Mouse (Mus musculus) embryonic fibroblast, embryonic 13.5 days (primary cell): Measurements from ENCODE around the gene Rsph14.

Experiments used
- CTCF ChIP-seq: IDR thresholded peaks from 2 replicates; pipeline ENCODE4 v1.5.1; 2011; ENCODE audit warnings: mild to moderate bottlenecking, control low read depth, low read length, moderate library complexity, borderline replicate concordance; ENCODE audit not compliant: insufficient read depth
- POLR2A ChIP-seq: IDR thresholded peaks from 2 replicates; pipeline ENCODE4 v1.6.1; 2011; ENCODE audit warnings: low read depth, mild to moderate bottlenecking, control low read depth, low read length, moderate library complexity

DNA sequence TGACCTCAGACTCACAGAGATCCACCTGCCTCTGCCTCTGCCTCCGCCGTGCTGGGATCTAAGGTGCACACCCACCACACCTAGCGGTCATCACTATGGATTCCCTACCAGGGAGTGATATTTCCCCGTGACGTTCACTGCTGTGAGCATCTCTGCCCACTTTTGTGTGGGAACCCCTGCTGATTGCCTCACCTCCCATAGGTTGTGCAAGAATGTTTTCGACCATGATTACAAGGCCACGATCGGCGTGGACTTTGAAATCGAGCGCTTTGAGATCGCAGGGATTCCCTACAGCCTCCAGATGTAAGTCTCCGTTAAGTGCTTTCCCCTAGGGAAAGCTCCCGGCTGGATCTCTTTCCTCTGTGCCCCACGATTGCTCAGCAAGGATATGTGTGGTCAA, 13.4 kb upstream of the Rsph14 start:
- TF ChIP-seq CTCF, result no peak
- TF ChIP-seq POLR2A, result no peak
